Mouse (Mus musculus) erythroblast, embryonic 14.5 days (primary cell): Measurements from ENCODE around the gene Fam217b.

Experiments used
- GATA1 ChIP-seq: IDR thresholded peaks from 2 replicates; pipeline ENCODE4 v1.6.1; 2012; ENCODE audit warnings: low read length, inconsistent platforms, mixed read lengths
- TAL1 ChIP-seq: IDR thresholded peaks from 3 replicates; pipeline ENCODE4 v1.6.1; 2012; ENCODE audit warnings: low read length, inconsistent platforms, mixed read lengths

GRCm38 (mm10) chr2:178427181-178427580, 12.9 kb downstream of the Fam217b start:
- TF ChIP-seq GATA1 (no peak), TAL1 (no peak)
